ENCODE assay signal across 23 mouse cellular contexts in genomic region chr4:140768973-140769372, GRCm38 (mm10). TPM values are rescaled to one million over a fixed set of nuclear protein-coding genes. Genes with fewer than 3 reads are reported as not detected.
"Had no signal": no experiment of that assay in that cellular context is flagged by ENCODE, and none has a peak within 500 bp of the region (broad histone marks: within the 10 kb centered on the region; RNA-seq: fewer than 3 reads in every experiment).

No protein-coding gene starts in this region.

- DNase-seq: lung, adult 18-20 months; lung, embryonic 14.5 days; lung, postnatal 10 days; lung, postnatal 4 days; midbrain, embryonic 14.5 days; retina, postnatal 1 day; right cerebral cortex, adult 18-20 months; right cerebral cortex, postnatal 25 days; right cerebral cortex, postnatal 4 days; spleen, adult 18-20 months; thymus, adult 18-20 months; thymus, postnatal 25 days; thymus, postnatal 4 days had no signal

- H3K27me3 ChIP-seq: midbrain, embryonic 12.5 days; neural tube, embryonic 12.5 days had no signal

- H3K9ac ChIP-seq: lung, embryonic 14.5 days; midbrain, embryonic 12.5 days; neural tube, embryonic 12.5 days had no signal

- ATAC-seq: midbrain, embryonic 16.5 days had no signal

- H3K36me3 ChIP-seq: midbrain, embryonic 10.5 days; midbrain, embryonic 12.5 days; neural tube, embryonic 12.5 days had no signal

- H3K4me3 ChIP-seq: midbrain, embryonic 10.5 days; midbrain, embryonic 12.5 days; myocyte; neural tube, embryonic 12.5 days had no signal

- H3K9me3 ChIP-seq: midbrain, embryonic 10.5 days; midbrain, embryonic 12.5 days; neural tube, embryonic 12.5 days had no signal

- H3K27ac ChIP-seq: midbrain, embryonic 10.5 days; midbrain, embryonic 12.5 days; neural tube, embryonic 12.5 days had no signal

- H3K4me2 ChIP-seq: lung, embryonic 14.5 days; midbrain, embryonic 12.5 days; neural tube, embryonic 12.5 days had no signal

RNA-seq across cellular contexts. Expression of gene Padi6, which starts 26.5 kb away (rescaled TPM):
- polyA plus RNA-seq: lung, embryonic 14.5 days; lung, embryonic 16.5 days; midbrain, embryonic 12.5 days; midbrain, embryonic 14.5 days; midbrain, embryonic 16.5 days; neural tube, embryonic 12.5 days; small intestine, adult 2 months; stomach, embryonic 14.5 days; urinary bladder, adult 2 months had no signal

RNA-seq across cellular contexts. Expression of gene Padi3, which starts 41.5 kb away (rescaled TPM):
- polyA plus RNA-seq: midbrain, embryonic 14.5 days; midbrain, embryonic 16.5 days; neural tube, embryonic 12.5 days; neural tube, embryonic 14.5 days; small intestine, adult 2 months; stomach, embryonic 14.5 days had no signal
